Comparison of ENCODE assay signal across 31 mouse cellular contexts in the genomic region with DNA sequence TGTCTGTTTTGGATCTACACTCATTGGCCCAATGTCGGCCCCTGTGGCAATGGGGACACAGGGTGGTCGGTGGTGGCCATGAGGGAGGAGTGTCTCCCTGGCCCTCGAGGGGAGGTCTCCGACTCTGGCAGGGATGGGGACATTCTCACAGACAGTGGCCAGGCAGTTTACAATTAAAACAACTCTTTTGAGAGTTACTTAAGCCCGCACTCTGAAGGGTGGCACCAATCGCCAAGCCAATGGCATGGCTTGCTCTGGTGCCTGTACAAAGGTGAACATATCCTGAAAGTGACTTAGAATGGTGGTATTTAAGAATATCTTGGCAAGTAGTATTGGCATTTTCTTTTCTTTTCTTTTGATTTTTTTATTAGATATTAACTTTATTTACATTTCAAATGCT.
"Had no signal": no experiment of that assay in that cellular context is flagged by ENCODE, and none has a peak within 500 bp of the region (broad histone marks: within the 10 kb centered on the region; RNA-seq: fewer than 3 reads in every experiment).

No protein-coding gene starts in this region.

- H3K4me2 ChIP-seq: heart, embryonic 11.5 days; heart, embryonic 12.5 days; heart, embryonic 13.5 days; heart, embryonic 15.5 days; hindbrain, embryonic 12.5 days; hindbrain, embryonic 13.5 days; hindbrain, embryonic 14.5 days; hindbrain, embryonic 15.5 days; intestine, embryonic 15.5 days; kidney, embryonic 15.5 days had no signal

- H3K4me1 ChIP-seq: heart, embryonic 10.5 days; heart, embryonic 12.5 days; heart, embryonic 13.5 days; heart, embryonic 15.5 days; hindbrain, embryonic 10.5 days; hindbrain, embryonic 12.5 days; hindbrain, embryonic 13.5 days; hindbrain, embryonic 15.5 days; intestine, embryonic 15.5 days; kidney, embryonic 15.5 days had no signal

- H3K36me3 ChIP-seq: heart, embryonic 10.5 days; heart, embryonic 12.5 days; heart, embryonic 13.5 days; heart, embryonic 15.5 days; hindbrain, embryonic 10.5 days; hindbrain, embryonic 12.5 days; hindbrain, embryonic 13.5 days; hindbrain, embryonic 15.5 days; intestine, embryonic 15.5 days; kidney, embryonic 15.5 days had no signal

- ATAC-seq: hindbrain, embryonic 16.5 days; hindbrain, postnatal 0 days; inflammation-experienced regulatory T-cells, adult 6 months; intestine, embryonic 15.5 days; intestine, embryonic 16.5 days; intestine, postnatal 0 days had no signal

- H3K4me3 ChIP-seq: heart, adult 2 months; heart, embryonic 10.5 days; heart, embryonic 12.5 days; heart, embryonic 13.5 days; heart, embryonic 15.5 days; hindbrain, embryonic 10.5 days; hindbrain, embryonic 12.5 days; hindbrain, embryonic 13.5 days; hindbrain, embryonic 15.5 days; intestine, embryonic 15.5 days; kidney, embryonic 15.5 days; layer of hippocampus, adult 2 months; left cerebral cortex, adult 2 months had no signal

- H3K27me3 ChIP-seq: heart, embryonic 12.5 days; heart, embryonic 13.5 days; heart, embryonic 15.5 days; hindbrain, embryonic 12.5 days; hindbrain, embryonic 13.5 days; hindbrain, embryonic 15.5 days; intestine, embryonic 15.5 days; kidney, embryonic 15.5 days had no signal

- H3K9ac ChIP-seq: heart, embryonic 12.5 days; heart, embryonic 13.5 days; heart, embryonic 15.5 days; hindbrain, embryonic 12.5 days; hindbrain, embryonic 13.5 days; hindbrain, embryonic 14.5 days; hindbrain, embryonic 15.5 days; intestine, embryonic 15.5 days; kidney, embryonic 15.5 days had no signal

- H3K27ac ChIP-seq: heart, adult 2 months; heart, embryonic 10.5 days; heart, embryonic 13.5 days; heart, embryonic 15.5 days; hindbrain, embryonic 10.5 days; hindbrain, embryonic 12.5 days; hindbrain, embryonic 13.5 days; hindbrain, embryonic 14.5 days; hindbrain, embryonic 15.5 days; hindbrain, postnatal 0 days; intestine, embryonic 15.5 days; kidney, embryonic 15.5 days; kidney, postnatal 0 days; layer of hippocampus, adult 2 months; left cerebral cortex, adult 2 months had no signal

- H3K9me3 ChIP-seq: heart, embryonic 13.5 days; heart, embryonic 15.5 days; hindbrain, embryonic 13.5 days; hindbrain, embryonic 15.5 days; intestine, embryonic 15.5 days; kidney, embryonic 15.5 days had no signal

- DNase-seq: heart, adult 2 months; heart, postnatal 10 days; heart, postnatal 14 days; heart, postnatal 36 days; heart, postnatal 4 days; kidney, adult 9 months; kidney, postnatal 10 days; kidney, postnatal 14 days; kidney, postnatal 4 days; layer of hippocampus, adult 9-11 months; layer of hippocampus, postnatal 36 days had no signal
